Mouse (Mus musculus): Measurements from ENCODE around the gene Rasd1.

DNA sequence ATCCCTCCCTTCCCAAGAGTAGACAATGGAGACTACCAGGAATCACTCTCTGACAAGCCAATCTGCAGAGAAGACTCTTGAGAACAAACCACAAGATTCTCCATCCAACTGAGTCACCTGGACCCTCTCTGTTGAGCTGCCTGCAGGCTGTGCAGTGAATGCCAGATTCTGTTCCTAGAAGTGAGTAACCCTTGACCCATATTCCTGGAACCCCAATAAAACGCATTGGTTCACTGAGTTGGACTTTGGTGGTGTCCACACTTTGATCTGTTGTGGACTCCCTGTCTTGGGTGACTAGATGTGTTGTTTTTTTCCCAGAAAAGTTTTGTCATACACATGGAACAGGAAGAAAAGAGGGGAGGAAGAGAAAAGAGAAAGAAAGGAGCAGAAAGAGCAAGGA lies 24.9 kb downstream of the Rasd1 start:
- TF ChIP-seq NRF1 (IDR thresholded peaks at IDR 0.05; ENCODE audit: low read depth, low read length) (no peak), NELFE (IDR thresholded peaks at IDR 0.05; ENCODE audit: low read depth, low read length) (no peak), MAZ (IDR thresholded peaks at IDR 0.05; ENCODE audit: low read depth, low read length) (no peak), CTCF (conservative IDR thresholded peaks at IDR 0.05 in 1 of 2, IDR thresholded peaks at IDR 0.05 in 1 of 2; ENCODE audit: low read depth in 2 of 2, low read length in 2 of 2) (no peak), RAD21 (IDR thresholded peaks at IDR 0.05; ENCODE audit: low read depth, low read length) (no peak), ZC3H11A (IDR thresholded peaks at IDR 0.05; ENCODE audit: low read depth, low read length) (no peak), POLR2A (IDR thresholded peaks at IDR 0.05; ENCODE audit: low read depth, low read length) (no peak), POLR2AphosphoS2 (IDR thresholded peaks at IDR 0.05; ENCODE audit: low read depth, low read length) (no peak), EP300 (IDR thresholded peaks at IDR 0.05; ENCODE audit: low read length) (no peak), ZNF384 (IDR thresholded peaks at IDR 0.05; ENCODE audit: low read depth, low read length) (no peak), TBP (conservative IDR thresholded peaks at IDR 0.05; ENCODE audit: low read depth, low read length) (no peak), MEF2A (IDR thresholded peaks at IDR 0.05; ENCODE audit: borderline replicate concordance, low read depth, low read length) (no peak), MAX (IDR thresholded peaks at IDR 0.05; ENCODE audit: low read length) (no peak)
